In the genomic region with DNA sequence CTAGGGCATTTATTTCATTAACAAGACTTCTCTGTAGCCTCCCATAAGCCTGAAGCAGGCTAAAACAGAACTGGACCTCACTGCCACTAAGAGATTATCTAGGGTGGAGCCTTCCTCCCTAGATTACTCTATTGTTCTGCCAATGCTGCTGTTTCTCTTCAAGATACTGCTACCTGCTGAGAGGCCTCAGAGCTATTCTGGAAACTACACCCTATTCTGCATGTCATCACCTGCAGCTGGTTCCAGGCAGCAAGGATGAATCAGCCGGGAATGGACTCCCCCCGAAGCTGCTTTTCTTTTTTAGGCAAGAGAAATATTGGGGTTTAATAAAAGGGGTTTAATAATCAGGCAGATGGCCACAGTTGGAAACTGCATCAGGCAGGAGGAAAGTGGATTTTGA, we compare ENCODE assay signal across 28 mouse cellular contexts. TPM values are rescaled to one million over a fixed set of nuclear protein-coding genes. Genes with fewer than 3 reads are reported as not detected.
"Had no signal": no experiment of that assay in that cellular context is flagged by ENCODE, and none has a peak within 500 bp of the region (broad histone marks: within the 10 kb centered on the region; RNA-seq: fewer than 3 reads in every experiment).

No protein-coding gene starts in this region.

- H3K9me3 ChIP-seq: liver, embryonic 13.5 days; midbrain, embryonic 12.5 days; midbrain, embryonic 15.5 days; neural tube, embryonic 12.5 days; neural tube, embryonic 15.5 days; stomach, embryonic 15.5 days had no signal

- ATAC-seq: midbrain, embryonic 15.5 days had no signal

- H3K36me3 ChIP-seq: liver, embryonic 13.5 days; midbrain, embryonic 12.5 days; midbrain, embryonic 15.5 days; neural tube, embryonic 12.5 days; neural tube, embryonic 15.5 days; stomach, embryonic 15.5 days had no signal

- H3K9ac ChIP-seq: liver, embryonic 13.5 days; midbrain, embryonic 12.5 days; midbrain, embryonic 15.5 days; neural tube, embryonic 12.5 days; neural tube, embryonic 15.5 days; stomach, embryonic 15.5 days had no signal

- DNase-seq: kidney, postnatal 10 days; kidney, postnatal 36 days; layer of hippocampus, postnatal 36 days; liver, embryonic 13.5 days; lung, adult 2 months; lung, postnatal 14 days; right cerebral cortex, postnatal 25 days; spleen, adult 18-20 months; thymus, postnatal 25 days had no signal

- H3K4me3 ChIP-seq: left cerebral cortex, adult 2 months; liver, embryonic 13.5 days; midbrain, embryonic 12.5 days; midbrain, embryonic 15.5 days; neural tube, embryonic 12.5 days; neural tube, embryonic 15.5 days; stomach, embryonic 15.5 days had no signal

- H3K27ac ChIP-seq: left cerebral cortex, adult 2 months; liver, embryonic 13.5 days; macrophage; midbrain, embryonic 12.5 days; midbrain, embryonic 15.5 days; neural tube, embryonic 12.5 days; neural tube, embryonic 15.5 days; stomach, embryonic 15.5 days had no signal

- H3K4me1 ChIP-seq: liver, embryonic 13.5 days; midbrain, embryonic 12.5 days; midbrain, embryonic 15.5 days; neural tube, embryonic 12.5 days; neural tube, embryonic 15.5 days; stomach, embryonic 15.5 days had no signal

- H3K4me2 ChIP-seq: liver, embryonic 13.5 days; midbrain, embryonic 12.5 days; midbrain, embryonic 15.5 days; neural tube, embryonic 12.5 days; neural tube, embryonic 15.5 days; stomach, embryonic 15.5 days had no signal

- H3K27me3 ChIP-seq: liver, embryonic 13.5 days; midbrain, embryonic 12.5 days; midbrain, embryonic 15.5 days; neural tube, embryonic 12.5 days; neural tube, embryonic 15.5 days; stomach, embryonic 15.5 days had no signal

RNA-seq across cellular contexts. Expression of a gene that starts 6.7 kb away (rescaled TPM):
- total RNA-seq: layer of hippocampus, adult 8-10 months; layer of hippocampus, postnatal 10 days; layer of hippocampus, postnatal 36 days; left cerebral cortex, adult 2 months; left cerebral cortex, postnatal 10 days; left cerebral cortex, postnatal 36 days; liver, adult 2 months; megakaryocyte, adult 5-6 weeks had no signal
- polyA plus RNA-seq: limb, embryonic 11.5 days; limb, embryonic 14.5 days; liver, adult 2 months; liver, embryonic 13.5 days; liver, embryonic 16.5 days; lung, adult 2 months; lung, embryonic 16.5 days; macrophage; midbrain, embryonic 12.5 days; midbrain, embryonic 15.5 days; neural tube, embryonic 12.5 days; neural tube, embryonic 15.5 days; stomach, embryonic 15.5 days; thymus, postnatal 0 days; urinary bladder, adult 2 months had no signal

RNA-seq across cellular contexts. Expression of a gene that starts 11.2 kb away (rescaled TPM):
- total RNA-seq: layer of hippocampus, adult 8-10 months; layer of hippocampus, postnatal 10 days; layer of hippocampus, postnatal 36 days; left cerebral cortex, adult 2 months; left cerebral cortex, postnatal 10 days; left cerebral cortex, postnatal 36 days; liver, adult 2 months; megakaryocyte, adult 5-6 weeks had no signal
- polyA plus RNA-seq: limb, embryonic 11.5 days; limb, embryonic 14.5 days; liver, adult 2 months; liver, embryonic 13.5 days; liver, embryonic 16.5 days; lung, adult 2 months; lung, embryonic 16.5 days; macrophage; midbrain, embryonic 12.5 days; midbrain, embryonic 15.5 days; neural tube, embryonic 12.5 days; neural tube, embryonic 15.5 days; stomach, embryonic 15.5 days; thymus, postnatal 0 days; urinary bladder, adult 2 months had no signal

RNA-seq across cellular contexts. Expression of a gene that starts 18.6 kb away (rescaled TPM):
- total RNA-seq: layer of hippocampus, adult 8-10 months; layer of hippocampus, postnatal 10 days; layer of hippocampus, postnatal 36 days; left cerebral cortex, adult 2 months; left cerebral cortex, postnatal 10 days; left cerebral cortex, postnatal 36 days; liver, adult 2 months; megakaryocyte, adult 5-6 weeks had no signal
- polyA plus RNA-seq: limb, embryonic 11.5 days; limb, embryonic 14.5 days; liver, adult 2 months; liver, embryonic 13.5 days; liver, embryonic 16.5 days; lung, adult 2 months; lung, embryonic 16.5 days; macrophage; midbrain, embryonic 12.5 days; midbrain, embryonic 15.5 days; neural tube, embryonic 12.5 days; neural tube, embryonic 15.5 days; stomach, embryonic 15.5 days; thymus, postnatal 0 days had no signal

RNA-seq across cellular contexts. Expression of a gene that starts 21.8 kb away (rescaled TPM):
- total RNA-seq: layer of hippocampus, adult 8-10 months; layer of hippocampus, postnatal 10 days; layer of hippocampus, postnatal 36 days; left cerebral cortex, adult 2 months; left cerebral cortex, postnatal 10 days; left cerebral cortex, postnatal 36 days; liver, adult 2 months; megakaryocyte, adult 5-6 weeks had no signal
- polyA plus RNA-seq: limb, embryonic 11.5 days; limb, embryonic 14.5 days; liver, adult 2 months; liver, embryonic 13.5 days; liver, embryonic 16.5 days; lung, adult 2 months; lung, embryonic 16.5 days; macrophage; midbrain, embryonic 12.5 days; midbrain, embryonic 15.5 days; neural tube, embryonic 12.5 days; neural tube, embryonic 15.5 days; stomach, embryonic 15.5 days; thymus, postnatal 0 days; urinary bladder, adult 2 months had no signal

RNA-seq across cellular contexts. Expression of a gene that starts 43.9 kb away (rescaled TPM):
- total RNA-seq: layer of hippocampus, adult 8-10 months; layer of hippocampus, postnatal 10 days; layer of hippocampus, postnatal 36 days; left cerebral cortex, adult 2 months; left cerebral cortex, postnatal 10 days; left cerebral cortex, postnatal 36 days; liver, adult 2 months; megakaryocyte, adult 5-6 weeks had no signal
- polyA plus RNA-seq: limb, embryonic 11.5 days; limb, embryonic 14.5 days; liver, adult 2 months; liver, embryonic 13.5 days; liver, embryonic 16.5 days; lung, adult 2 months; lung, embryonic 16.5 days; macrophage; midbrain, embryonic 12.5 days; midbrain, embryonic 15.5 days; neural tube, embryonic 12.5 days; neural tube, embryonic 15.5 days; stomach, embryonic 15.5 days; thymus, postnatal 0 days; urinary bladder, adult 2 months had no signal
